Mouse (Mus musculus) layer of hippocampus, postnatal 25 days (tissue): Measurements from ENCODE around the gene Chic2. TPM values are rescaled to one million over a fixed set of nuclear protein-coding genes. Genes with fewer than 3 reads are reported as not detected.

Source experiments
- DNase-seq, 2 experiments: peaks; one replicate each; pipeline ENCODE4 v3.0.0; 2022; ENCODE audit warnings: mixed read lengths in 2 of 2, low spot score in 1 of 2; ENCODE audit errors: extremely low spot score in 1 of 2
- total RNA-seq, 2 experiments: library from RNA; stranded (reverse); gene quantifications; 2 replicates each; pipeline ENCODE4 v1.2.3; 2021

Chic2 gene
- total RNA-seq, 2 experiments from 2014 or later = 21.4 to 26.1 TPM

GRCm38 (mm10) chr5:75070132-75070531, 25.6 kb upstream of the Chic2 start:
- DNase-seq = no peak

- peak in 1 of 2 experiments; percentile 47 for DNase-seq
Measured at GRCm38 (mm10) chr5:75067125-75067756, 22.7 kb upstream of the Chic2 start.

- no peak for DNase-seq
Measured at GRCm38 (mm10) chr5:75066715-75067114, 22.1 kb upstream of the Chic2 start.

GRCm38 (mm10) chr5:75063177-75063576, 18.6 kb upstream of the Chic2 start:
- no peak for DNase-seq

GRCm38 (mm10) chr5:75051109-75051508, 6.5 kb upstream of the Chic2 start:
- no peak for DNase-seq

GRCm38 (mm10) chr5:75046681-75047321, 2.2 kb upstream of the Chic2 start:
- no peak for DNase-seq

- DNase-seq = no peak
Measured at GRCm38 (mm10) chr5:75045371-75045770, 797 bp upstream of the Chic2 start.

GRCm38 (mm10) chr5:75043621-75044301, 813 bp downstream of the Chic2 start:
- no peak for DNase-seq

- no peak for DNase-seq
Measured at GRCm38 (mm10) chr5:75043011-75043445, 1.5 kb downstream of the Chic2 start.

- no peak for DNase-seq
Measured at GRCm38 (mm10) chr5:75039307-75039706, 5.3 kb downstream of the Chic2 start.

- no peak for DNase-seq
Measured at GRCm38 (mm10) chr5:75035475-75035874, 9.1 kb downstream of the Chic2 start.

- no peak for DNase-seq
Measured at GRCm38 (mm10) chr5:75014768-75015167, 29.8 kb downstream of the Chic2 start.

GRCm38 (mm10) chr5:75012771-75013421, 31.7 kb downstream of the Chic2 start:
- DNase-seq = no peak

- no peak for DNase-seq
Measured at GRCm38 (mm10) chr5:75011985-75012738, 32.4 kb downstream of the Chic2 start.

GRCm38 (mm10) chr5:75004755-75005154, 39.8 kb downstream of the Chic2 start:
- DNase-seq = no peak

- no peak for DNase-seq
Measured at GRCm38 (mm10) chr5:75002109-75002508, 42.5 kb downstream of the Chic2 start.

- DNase-seq = no peak
Measured at GRCm38 (mm10) chr5:74998716-74999512, 45.7 kb downstream of the Chic2 start.

GRCm38 (mm10) chr5:74994947-74995346, 49.6 kb downstream of the Chic2 start:
- peak; percentile 14 to 24 for DNase-seq

- DNase-seq = no peak
Measured at GRCm38 (mm10) chr5:74984101-74984500, 60.5 kb downstream of the Chic2 start.

- no peak for DNase-seq
Measured at GRCm38 (mm10) chr5:74980574-74980973, 64.0 kb downstream of the Chic2 start.
